Mouse (Mus musculus) lung, postnatal 0 days (tissue): ENCODE data around the gene Ccdc146. TPM values are rescaled to one million over a fixed set of nuclear protein-coding genes. Genes with fewer than 3 reads are reported as not detected.
"Not testable (repeated sequence)": the region's sequence is repeated elsewhere in the genome, so short reads cannot be mapped to it uniquely, and the experiment has no call there.

Source experiments
- ATAC-seq: fragments of 200-750 bp; cut with Nextera tagmentation; 2 replicates; pipeline ENCODE4 v1.8.0; 2017; ENCODE audit warnings: moderate library complexity
- DNase-seq: peaks from one replicate; pipeline ENCODE4 v3.0.0-alpha.2; 2016; ENCODE audit warnings: low spot score
- H3K27ac ChIP-seq: fragments of 300-500 bp; sonication (generic); 2 replicates; pipeline ENCODE4 v1.5.1; 2014; ENCODE audit warnings: antibody characterized with exemption, mild to moderate bottlenecking, low read length, mixed read lengths
- H3K27me3 ChIP-seq: fragments of 300-500 bp; sonication (generic); replicated peaks from 2 replicates; pipeline ENCODE4 v1.6.1; 2014; ENCODE audit warnings: low read length, mixed read lengths; ENCODE audit not compliant: insufficient read depth
- H3K36me3 ChIP-seq: fragments of 300-500 bp; sonication (generic); 2 replicates; pipeline ENCODE4 v1.6.1; 2014; ENCODE audit warnings: low read length, mixed read lengths; ENCODE audit not compliant: insufficient read depth
- H3K4me1 ChIP-seq: fragments of 300-500 bp; sonication (generic); 2 replicates; pipeline ENCODE4 v1.6.1; 2014; ENCODE audit warnings: antibody characterized with exemption, low read depth, low read length, mixed read lengths; ENCODE audit not compliant: insufficient read depth
- H3K4me2 ChIP-seq: fragments of 300-500 bp; sonication (generic); replicated peaks from 2 replicates; pipeline ENCODE4 v1.6.1; 2014; ENCODE audit warnings: low read depth, mild to moderate bottlenecking, low read length, moderate library complexity, mixed read lengths
- H3K4me3 ChIP-seq: fragments of 300-500 bp; sonication (generic); 2 replicates; pipeline ENCODE4 v1.5.1; 2014; ENCODE audit warnings: low read depth, low read length
- H3K9ac ChIP-seq: fragments of 300-500 bp; sonication (generic); replicated peaks from 2 replicates; pipeline ENCODE4 v1.6.1; 2014; ENCODE audit warnings: low read depth, mild to moderate bottlenecking
- H3K9me3 ChIP-seq: fragments of 300-500 bp; sonication (generic); 2 replicates; pipeline ENCODE4 v1.6.1; 2016; ENCODE audit warnings: low read length, mixed read lengths
- CTCF ChIP-seq: IDR thresholded peaks from 2 replicates; pipeline ENCODE4 v1.5.1; 2016; ENCODE audit warnings: antibody characterized with exemption, mild to moderate bottlenecking
- EP300 ChIP-seq: IDR thresholded peaks from 2 replicates; pipeline ENCODE4 v1.6.1; 2016; ENCODE audit warnings: antibody characterized with exemption, mild to moderate bottlenecking, control low read depth
- WGBS: fragments of 180-500 bp; shearing (Covaris S2); extraction: QIAGEN DNeasy Blood & Tissue Kit; methylation state at CpG from one replicate; pipeline ENCODE4 v1.1.7; 2014; 5-methylcytosine and 5-hydroxymethylcytosine counted together
- polyA plus RNA-seq: library from polyadenylated mRNA; unstranded; fragments of >200 nt; fragmentation: Nextera tagmentation; extraction: Ambion mirVana; gene quantifications from 2 replicates; pipeline ENCODE4 v1.2.1, GENCODE M21; 2015

The Ccdc146 gene
- polyA plus RNA-seq, 1 experiment from 2014 or later = 3.4 TPM

- Histone ChIP-seq H3K27ac (no peak overlapping the region), H3K9ac (no peak overlapping the region), H3K4me2 (no peak overlapping the region), H3K36me3 (no peaks in the 10 kb centered on the region), H3K4me1 (no peaks in the 10 kb centered on the region), H3K4me3 (no peak overlapping the region), H3K27me3 (no peaks in the 10 kb centered on the region), H3K9me3 (no peaks in the 10 kb centered on the region)
- ATAC-seq = no peak
- TF ChIP-seq CTCF (no peak), EP300 (no peak)
- 72% methylated on average over 3 of the region's 3 CpGs for WGBS
- no peak for DNase-seq
Measured at GRCm38 (mm10) chr5:21358648-21359047, 65.8 kb downstream of the Ccdc146 start.

DNA sequence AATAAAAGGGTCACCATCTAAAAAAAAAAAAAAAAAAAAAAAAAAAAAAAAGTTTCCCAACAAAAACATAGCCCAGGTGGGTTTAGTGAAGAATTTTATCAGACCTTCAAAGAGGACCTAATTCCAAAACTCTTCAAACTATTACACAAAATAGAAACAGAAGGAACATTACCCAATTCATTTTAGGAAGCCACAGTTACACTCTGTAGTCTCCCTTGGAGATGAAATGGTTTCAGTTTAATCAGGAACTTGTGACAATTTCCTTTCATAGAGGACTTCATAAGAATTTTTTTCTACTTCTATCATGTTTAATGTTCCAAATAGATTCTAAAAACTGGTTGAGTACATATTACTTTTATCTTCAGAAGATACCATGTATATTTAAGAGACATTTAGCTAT lies 72.8 kb downstream of the Ccdc146 start:
- H3K4me2 ChIP-seq = no peak overlapping the region
- H3K9me3 ChIP-seq = no peaks in the 10 kb centered on the region
- H3K36me3 ChIP-seq = no peaks in the 10 kb centered on the region
- no peaks in the 10 kb centered on the region for H3K4me1 ChIP-seq
- no peak overlapping the region for H3K4me3 ChIP-seq
- TF ChIP-seq CTCF (no peak), EP300 (no peak)
- H3K9ac ChIP-seq = no peak overlapping the region
- ATAC-seq (no peak), DNase-seq (no peak)
- no peak overlapping the region for H3K27ac ChIP-seq
- no peaks in the 10 kb centered on the region for H3K27me3 ChIP-seq

- no peak overlapping the region for H3K4me2 ChIP-seq
- no peak for ATAC-seq
- H3K9me3 ChIP-seq = no peaks in the 10 kb centered on the region
- no peaks in the 10 kb centered on the region for H3K4me1 ChIP-seq
- H3K36me3 ChIP-seq = no peaks in the 10 kb centered on the region
- H3K27ac ChIP-seq = no peak overlapping the region
- TF ChIP-seq EP300 = no peak
- no peak for TF ChIP-seq CTCF
- no peak overlapping the region for H3K9ac ChIP-seq
- no peaks in the 10 kb centered on the region for H3K27me3 ChIP-seq
- no peak overlapping the region for H3K4me3 ChIP-seq
- DNase-seq = no peak
- WGBS = 83% methylated on average over 7 of the region's 7 CpGs
Measured at GRCm38 (mm10) chr5:21348366-21348765, 76.1 kb downstream of the Ccdc146 start.

DNA sequence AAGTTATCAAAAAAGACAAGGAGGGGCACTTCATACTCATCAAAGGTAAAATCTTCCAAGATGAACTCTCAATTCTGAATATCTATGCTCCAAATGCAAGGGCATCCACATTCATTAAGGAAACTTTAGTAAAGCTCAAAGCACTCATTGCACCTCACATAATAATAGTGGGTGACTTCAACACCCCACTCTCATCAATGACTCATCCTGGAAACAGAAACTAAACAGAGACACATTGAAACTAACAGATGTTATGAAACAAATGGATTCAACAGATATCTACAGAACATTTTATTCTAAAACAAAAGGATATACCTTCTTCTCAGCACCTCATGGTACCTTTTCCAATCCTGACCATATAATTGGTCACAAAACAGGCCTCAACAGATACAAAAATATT lies 82.2 kb downstream of the Ccdc146 start:
- not testable (repeated sequence) for H3K27me3 ChIP-seq, H3K4me2 ChIP-seq, ATAC-seq, H3K9ac ChIP-seq, DNase-seq, H3K4me3 ChIP-seq, H3K27ac ChIP-seq, H3K36me3 ChIP-seq, H3K4me1 ChIP-seq, H3K9me3 ChIP-seq

GRCm38 (mm10) chr5:21332119-21332518 lies 92.4 kb downstream of the Ccdc146 start:
- ATAC-seq = peak; percentile 32; the same call in 1 of the 2 replicates
- Histone ChIP-seq H3K27me3 (no peaks in the 10 kb centered on the region), H3K4me2 (no peak overlapping the region), H3K4me3 (no peak overlapping the region), H3K9me3 (no peaks in the 10 kb centered on the region), H3K4me1 (no peaks in the 10 kb centered on the region), H3K9ac (no peak overlapping the region), H3K36me3 (no peaks in the 10 kb centered on the region), H3K27ac (no peak overlapping the region)
- no peak for TF ChIP-seq CTCF
- no peak for TF ChIP-seq EP300
- WGBS = 74% methylated on average over 1 of the region's 1 CpGs
- DNase-seq = peak; percentile 23

DNA sequence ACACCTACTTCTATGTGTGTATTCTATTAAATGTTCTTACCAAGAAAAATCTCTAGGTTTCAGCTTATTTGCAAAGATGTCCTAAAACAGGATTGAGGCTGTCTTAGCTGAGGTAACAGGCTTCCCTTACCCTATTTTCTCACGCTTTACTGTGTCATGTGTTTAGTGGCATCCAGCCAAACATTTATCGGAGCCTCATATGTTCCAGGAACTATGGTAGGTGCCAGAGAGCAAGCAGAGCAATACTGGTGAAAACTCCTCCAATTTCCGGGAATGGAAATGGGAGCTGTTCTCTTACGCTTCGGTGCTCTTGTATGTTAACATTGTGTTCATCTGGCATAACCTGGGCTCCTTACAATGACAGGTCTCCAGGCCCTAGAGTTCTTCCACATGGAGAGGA lies 92.8 kb downstream of the Ccdc146 start:
- H3K36me3 ChIP-seq = no peaks in the 10 kb centered on the region
- H3K9ac ChIP-seq = no peak overlapping the region
- H3K4me1 ChIP-seq = no peaks in the 10 kb centered on the region
- no peak overlapping the region for H3K27ac ChIP-seq
- TF ChIP-seq EP300 (no peak), CTCF (no peak)
- ATAC-seq (peak; percentile 30; the same call in 1 of the 2 replicates), DNase-seq (peak; percentile 47)
- H3K4me3 ChIP-seq = no peak overlapping the region
- WGBS = 47% methylated on average over 5 of the region's 5 CpGs
- no peaks in the 10 kb centered on the region for H3K9me3 ChIP-seq
- no peaks in the 10 kb centered on the region for H3K27me3 ChIP-seq
- no peak overlapping the region for H3K4me2 ChIP-seq
